Mouse (Mus musculus) ES-Bruce4 (cell line): ENCODE results near the gene 1700057G04Rik.

ENCODE experiments used
- CTCF ChIP-seq: IDR thresholded peaks from one replicate; pipeline ENCODE4 v1.8.1; 2011; ENCODE audit warnings: low read depth, low read length
- EP300 ChIP-seq: IDR thresholded peaks from 2 replicates; pipeline ENCODE4 v1.6.1; 2011; ENCODE audit warnings: low read depth, low read length; ENCODE audit not compliant: insufficient read depth

GRCm38 (mm10) chr9:92269829-92270404, 39.3 kb upstream of the 1700057G04Rik start:
- TF ChIP-seq CTCF (no peak), EP300 (no peak)
